Mouse (Mus musculus) neural tube, embryonic 15.5 days (tissue): Measurements from ENCODE around the gene Gtf2a2. TPM values are rescaled to one million over a fixed set of nuclear protein-coding genes. Genes with fewer than 3 reads are reported as not detected.
A peak's percentile ranks its signal among the peaks of the same experiment; 100 is the strongest.

Source experiments
- ATAC-seq: fragments of 200-750 bp; cut with Nextera tagmentation; 2 replicates; pipeline ENCODE4 v1.8.0; 2017; ENCODE audit warnings: mild to moderate bottlenecking, moderate TSS enrichment, moderate library complexity; ENCODE audit not compliant: low FRiP score
- H3K27ac ChIP-seq: fragments of 300-500 bp; sonication (generic); replicated peaks from 2 replicates; pipeline ENCODE4 v1.5.1; 2015; ENCODE audit warnings: mild to moderate bottlenecking, inconsistent platforms
- H3K27me3 ChIP-seq: fragments of 300-500 bp; sonication (generic); replicated peaks from 2 replicates; pipeline ENCODE4 v1.6.1; 2015; ENCODE audit warnings: inconsistent platforms
- H3K36me3 ChIP-seq: fragments of 300-500 bp; sonication (generic); 2 replicates; pipeline ENCODE4 v1.6.1; 2015; ENCODE audit warnings: inconsistent platforms
- H3K4me1 ChIP-seq: fragments of 300-500 bp; sonication (generic); 2 replicates; pipeline ENCODE4 v1.6.1; 2015; ENCODE audit warnings: inconsistent platforms
- H3K4me2 ChIP-seq: fragments of 300-500 bp; sonication (generic); 2 replicates; pipeline ENCODE4 v1.6.1; 2015; ENCODE audit warnings: inconsistent platforms, mild to moderate bottlenecking, moderate library complexity
- H3K4me3 ChIP-seq: fragments of 300-500 bp; sonication (generic); replicated peaks from 2 replicates; pipeline ENCODE4 v1.5.1; 2015; ENCODE audit warnings: mild to moderate bottlenecking, inconsistent platforms
- H3K9ac ChIP-seq: fragments of 300-500 bp; sonication (generic); replicated peaks from 2 replicates; pipeline ENCODE4 v1.6.1; 2015; ENCODE audit warnings: mild to moderate bottlenecking, inconsistent platforms
- H3K9me3 ChIP-seq: fragments of 300-500 bp; sonication (generic); replicated peaks from 2 replicates; pipeline ENCODE4 v1.6.1; 2016; ENCODE audit warnings: inconsistent platforms
- WGBS: fragments of 180-500 bp; shearing (Covaris S2); methylation state at CpG from one replicate; pipeline ENCODE4 v1.1.7; 2015; ENCODE audit warnings: mixed read lengths; 5-methylcytosine and 5-hydroxymethylcytosine counted together
- polyA plus RNA-seq: library from polyadenylated mRNA; unstranded; fragments of >200 nt; fragmentation: Nextera tagmentation; extraction: Ambion mirVana; gene quantifications from 2 replicates; pipeline ENCODE4 v1.2.1, GENCODE M21; 2015

Gtf2a2 gene
- polyA plus RNA-seq, result 199 and 218 TPM in 2 replicates

GRCm38 (mm10) chr9:70012408-70012901 is at the start of gene Gtf2a2:
Gene Gtf2a2 (plus strand): TSS chr9:70012550.
- Histone ChIP-seq H3K36me3 (peaks cover 28% of the 10 kb centered on the region), H3K4me1 (peaks cover 20% of the 10 kb centered on the region), H3K9me3 (no peaks in the 10 kb centered on the region), H3K27ac (peak within 1 kb of the TSS; percentile 94), H3K9ac (peak within 1 kb of the TSS; percentile 87), H3K27me3 (no peaks in the 10 kb centered on the region), H3K4me3 (peak within 1 kb of the TSS; percentile 80), H3K4me2 (peak within 1 kb of the TSS; percentile 61)
- ATAC-seq, result peak; percentile 99
- under 1% methylated on average over 57 of the region's 57 CpGs for WGBS

GRCm38 (mm10) chr9:69964370-69964769 is 48.0 kb upstream of the Gtf2a2 start:
- no peak for ATAC-seq
- Histone ChIP-seq H3K36me3 (no peaks in the 10 kb centered on the region), H3K4me3 (no peak overlapping the region)

GRCm38 (mm10) chr9:69985526-69985925 is 26.8 kb upstream of the Gtf2a2 start:
- 64% methylated on average over 1 of the region's 1 CpGs for WGBS
- Histone ChIP-seq H3K4me1 (peaks cover 6% of the 10 kb centered on the region), H3K36me3 (no peaks in the 10 kb centered on the region), H3K4me3 (no peak overlapping the region), H3K9ac (no peak overlapping the region), H3K27ac (no peak overlapping the region), H3K27me3 (peaks cover 5% of the 10 kb centered on the region; the same call in 1 of the 2 replicates), H3K4me2 (no peak overlapping the region), H3K9me3 (no peaks in the 10 kb centered on the region)
- no peak for ATAC-seq

More at GRCm38 (mm10) chr9:69964370-69964769, 48.0 kb upstream of the Gtf2a2 start:
- Histone ChIP-seq H3K4me2 (no peak overlapping the region), H3K27me3 (no peaks in the 10 kb centered on the region), H3K4me1 (no peaks in the 10 kb centered on the region), H3K9ac (no peak overlapping the region), H3K27ac (no peak overlapping the region), H3K9me3 (no peaks in the 10 kb centered on the region)
- 86% methylated on average over 3 of the region's 3 CpGs for WGBS

GRCm38 (mm10) chr9:69986063-69986462 is 26.3 kb upstream of the Gtf2a2 start:
- H3K4me3 ChIP-seq, result no peak overlapping the region
- no peak overlapping the region for H3K27ac ChIP-seq
- no peaks in the 10 kb centered on the region for H3K9me3 ChIP-seq
- no peaks in the 10 kb centered on the region for H3K36me3 ChIP-seq
- peaks cover 11% of the 10 kb centered on the region for H3K4me1 ChIP-seq
- peaks cover 5% of the 10 kb centered on the region; the same call in 1 of the 2 replicates for H3K27me3 ChIP-seq
- WGBS, result 82% methylated on average over 10 of the region's 10 CpGs
- no peak overlapping the region for H3K4me2 ChIP-seq
- ATAC-seq, result no peak
- no peak overlapping the region for H3K9ac ChIP-seq

- H3K4me3 ChIP-seq, result no peak overlapping the region
- H3K27me3 ChIP-seq, result peaks cover 5% of the 10 kb centered on the region; the same call in 1 of the 2 replicates
- ATAC-seq, result no peak
- H3K27ac ChIP-seq, result no peak overlapping the region
- no peak overlapping the region for H3K9ac ChIP-seq
- no peak overlapping the region for H3K4me2 ChIP-seq
- H3K36me3 ChIP-seq, result no peaks in the 10 kb centered on the region
- no peaks in the 10 kb centered on the region for H3K9me3 ChIP-seq
- 85% methylated on average over 5 of the region's 5 CpGs for WGBS
- H3K4me1 ChIP-seq, result peaks cover 16% of the 10 kb centered on the region
Observed at GRCm38 (mm10) chr9:69986571-69986970, 25.8 kb upstream of the Gtf2a2 start.

- WGBS, result under 1% methylated on average over 3 of the region's 3 CpGs
- peaks cover 6% of the 10 kb centered on the region; the same call in 1 of the 2 replicates for H3K36me3 ChIP-seq
- no peak overlapping the region for H3K4me3 ChIP-seq
- H3K27ac ChIP-seq, result no peak overlapping the region
- no peak overlapping the region for H3K4me2 ChIP-seq
- H3K9me3 ChIP-seq, result no peaks in the 10 kb centered on the region
- peaks cover 27% of the 10 kb centered on the region for H3K4me1 ChIP-seq
- H3K9ac ChIP-seq, result no peak overlapping the region
- peaks cover 5% of the 10 kb centered on the region; the same call in 1 of the 2 replicates for H3K27me3 ChIP-seq
- ATAC-seq, result no peak
Observed at GRCm38 (mm10) chr9:69987579-69987978, 24.8 kb upstream of the Gtf2a2 start.

- peaks cover 6% of the 10 kb centered on the region; the same call in 1 of the 2 replicates for H3K36me3 ChIP-seq
- H3K27me3 ChIP-seq, result peaks cover 5% of the 10 kb centered on the region; the same call in 1 of the 2 replicates
- 0 out of 2 replicates have a peak, but pooled peaks have one; percentile 19 for ATAC-seq
- peak overlapping the region; percentile 100 for H3K9ac ChIP-seq
- WGBS, result 38% methylated on average over 16 of the region's 16 CpGs
- H3K27ac ChIP-seq, result peak overlapping the region; percentile 95
- peak overlapping the region; percentile 100 for H3K4me3 ChIP-seq
- peaks cover 36% of the 10 kb centered on the region for H3K4me1 ChIP-seq
- peak overlapping the region; percentile 58 for H3K4me2 ChIP-seq
- H3K9me3 ChIP-seq, result no peaks in the 10 kb centered on the region
Observed at GRCm38 (mm10) chr9:69988706-69989302, 23.5 kb upstream of the Gtf2a2 start.

GRCm38 (mm10) chr9:69989303-69990121 is 22.8 kb upstream of the Gtf2a2 start, which contains the start of gene Bnip2:
Gene Bnip2 (plus strand): TSS chr9:69989466.
- Histone ChIP-seq H3K9ac (peak within 1 kb of the TSS; percentile 100), H3K27ac (peak within 1 kb of the TSS; percentile 95), H3K36me3 (peaks cover 6% of the 10 kb centered on the region; the same call in 1 of the 2 replicates), H3K9me3 (no peaks in the 10 kb centered on the region), H3K4me2 (peak within 1 kb of the TSS; percentile 58), H3K4me1 (peaks cover 36% of the 10 kb centered on the region), H3K4me3 (peak within 1 kb of the TSS; percentile 100), H3K27me3 (peaks cover 5% of the 10 kb centered on the region; the same call in 1 of the 2 replicates)
- under 1% methylated on average over 73 of the region's 76 CpGs for WGBS
- ATAC-seq, result peak; percentile 93

GRCm38 (mm10) chr9:69990346-69990745 is 22.0 kb upstream of the Gtf2a2 start:
- no peaks in the 10 kb centered on the region for H3K9me3 ChIP-seq
- H3K9ac ChIP-seq, result peak overlapping the region; percentile 100; the same call in 1 of the 2 replicates
- H3K4me1 ChIP-seq, result peaks cover 41% of the 10 kb centered on the region
- 10% methylated on average over 5 of the region's 5 CpGs for WGBS
- H3K4me2 ChIP-seq, result peak overlapping the region; percentile 58
- no peak for ATAC-seq
- H3K27me3 ChIP-seq, result peaks cover 2% of the 10 kb centered on the region; the same call in 1 of the 2 replicates
- H3K27ac ChIP-seq, result no peak overlapping the region
- H3K4me3 ChIP-seq, result peak overlapping the region; percentile 100
- peaks cover 6% of the 10 kb centered on the region; the same call in 1 of the 2 replicates for H3K36me3 ChIP-seq

- Histone ChIP-seq H3K27me3 (no peaks in the 10 kb centered on the region), H3K36me3 (peaks cover 24% of the 10 kb centered on the region), H3K9ac (no peak overlapping the region), H3K27ac (no peak overlapping the region), H3K4me1 (peaks cover 41% of the 10 kb centered on the region), H3K4me3 (no peak overlapping the region), H3K9me3 (no peaks in the 10 kb centered on the region), H3K4me2 (no peak overlapping the region)
- ATAC-seq, result no peak
- WGBS, result 77% methylated on average over 5 of the region's 5 CpGs
Observed at GRCm38 (mm10) chr9:69992841-69993277, 19.5 kb upstream of the Gtf2a2 start.

- no peak for ATAC-seq
- H3K4me1 ChIP-seq, result peaks cover 41% of the 10 kb centered on the region
- no peaks in the 10 kb centered on the region for H3K9me3 ChIP-seq
- H3K4me3 ChIP-seq, result no peak overlapping the region
- H3K4me2 ChIP-seq, result no peak overlapping the region
- no peak overlapping the region for H3K9ac ChIP-seq
- peaks cover 28% of the 10 kb centered on the region for H3K36me3 ChIP-seq
- no peaks in the 10 kb centered on the region for H3K27me3 ChIP-seq
- WGBS, result 82% methylated on average over 1 of the region's 1 CpGs
- no peak overlapping the region for H3K27ac ChIP-seq
Observed at GRCm38 (mm10) chr9:69993479-69993878, 18.9 kb upstream of the Gtf2a2 start.
